Mouse (Mus musculus) neural tube, embryonic 11.5 days (tissue): Measurements from ENCODE around the gene Olfm2. TPM values are rescaled to one million over a fixed set of nuclear protein-coding genes. Genes with fewer than 3 reads are reported as not detected.

Experiments
- ATAC-seq: fragments of 200-750 bp; cut with Nextera tagmentation; 2 replicates; pipeline ENCODE4 v1.8.0; 2017; ENCODE audit warnings: moderate number of reproducible peaks, mild to moderate bottlenecking, moderate TSS enrichment, moderate library complexity; ENCODE audit not compliant: insufficient read depth, low FRiP score, low TSS enrichment
- DNase-seq: peaks from one replicate; pipeline ENCODE4 v3.0.0-alpha.2; 2015; ENCODE audit warnings: low spot score
- H3K27ac ChIP-seq: fragments of 300-500 bp; sonication (generic); 2 replicates; pipeline ENCODE4 v1.5.1; 2014; ENCODE audit warnings: low read depth, mild to moderate bottlenecking, low read length
- H3K27me3 ChIP-seq: fragments of 300-500 bp; sonication (generic); 2 replicates; pipeline ENCODE4 v1.6.1; 2014; ENCODE audit warnings: mild to moderate bottlenecking, low read length, mixed read lengths; ENCODE audit not compliant: control insufficient read depth, insufficient read depth
- H3K36me3 ChIP-seq: fragments of 300-500 bp; sonication (generic); 2 replicates; pipeline ENCODE4 v1.6.1; 2014; ENCODE audit warnings: mild to moderate bottlenecking, low read length, moderate library complexity, mixed read lengths; ENCODE audit not compliant: control insufficient read depth, insufficient read depth
- H3K4me1 ChIP-seq: fragments of 300-500 bp; sonication (generic); 2 replicates; pipeline ENCODE4 v1.6.1; 2014; ENCODE audit warnings: low read length, mixed read lengths; ENCODE audit not compliant: control insufficient read depth, insufficient read depth
- H3K4me2 ChIP-seq: fragments of 300-500 bp; sonication (generic); 2 replicates; pipeline ENCODE4 v1.6.1; 2014; ENCODE audit warnings: low read depth, mild to moderate bottlenecking, moderate library complexity
- H3K4me3 ChIP-seq: fragments of 300-500 bp; sonication (generic); 2 replicates; pipeline ENCODE4 v1.5.1; 2014; ENCODE audit warnings: low read depth, low read length
- H3K9ac ChIP-seq: fragments of 300-500 bp; sonication (generic); 2 replicates; pipeline ENCODE4 v1.6.1; 2014; ENCODE audit warnings: mild to moderate bottlenecking, low read length
- H3K9me3 ChIP-seq: fragments of 300-500 bp; sonication (generic); 2 replicates; pipeline ENCODE4 v1.6.1; 2016; ENCODE audit warnings: low read length; ENCODE audit not compliant: control insufficient read depth
- WGBS: fragments of 180-500 bp; shearing (Covaris S2); extraction: QIAGEN DNeasy Blood & Tissue Kit; methylation state at CpG from one replicate; pipeline ENCODE4 v1.1.7; 2014; 5-methylcytosine and 5-hydroxymethylcytosine counted together
- polyA plus RNA-seq: library from polyadenylated mRNA; unstranded; fragments of >200 nt; fragmentation: Nextera tagmentation; extraction: Ambion mirVana; gene quantifications from 2 replicates; pipeline ENCODE4 v1.2.1, GENCODE M21; 2014

Olfm2 gene
- polyA plus RNA-seq, 1 experiment from 2014 or later, result 88.4 TPM

GRCm38 (mm10) chr9:20680378-20680958, 65.7 kb downstream of the Olfm2 start:
- ATAC-seq, result no peak
- no peak overlapping the region for H3K9ac ChIP-seq
- no peaks in the 10 kb centered on the region for H3K27me3 ChIP-seq
- no peaks in the 10 kb centered on the region for H3K4me1 ChIP-seq
- H3K4me3 ChIP-seq, result no peak overlapping the region
- H3K36me3 ChIP-seq, result no peaks in the 10 kb centered on the region
- WGBS, result 78% methylated on average over 9 of the region's 9 CpGs
- H3K9me3 ChIP-seq, result no peaks in the 10 kb centered on the region
- H3K4me2 ChIP-seq, result no peak overlapping the region
- no peak for DNase-seq
- H3K27ac ChIP-seq, result no peak overlapping the region

GRCm38 (mm10) chr9:20677892-20678291, 68.3 kb downstream of the Olfm2 start:
- no peak overlapping the region for H3K4me2 ChIP-seq
- H3K9me3 ChIP-seq, result no peaks in the 10 kb centered on the region
- no peaks in the 10 kb centered on the region for H3K36me3 ChIP-seq
- DNase-seq, result no peak
- no peak overlapping the region for H3K27ac ChIP-seq
- H3K4me1 ChIP-seq, result no peaks in the 10 kb centered on the region
- H3K27me3 ChIP-seq, result no peaks in the 10 kb centered on the region
- no peak overlapping the region for H3K9ac ChIP-seq
- no peak overlapping the region for H3K4me3 ChIP-seq
- 94% methylated on average over 12 of the region's 12 CpGs for WGBS
- ATAC-seq, result no peak

DNA sequence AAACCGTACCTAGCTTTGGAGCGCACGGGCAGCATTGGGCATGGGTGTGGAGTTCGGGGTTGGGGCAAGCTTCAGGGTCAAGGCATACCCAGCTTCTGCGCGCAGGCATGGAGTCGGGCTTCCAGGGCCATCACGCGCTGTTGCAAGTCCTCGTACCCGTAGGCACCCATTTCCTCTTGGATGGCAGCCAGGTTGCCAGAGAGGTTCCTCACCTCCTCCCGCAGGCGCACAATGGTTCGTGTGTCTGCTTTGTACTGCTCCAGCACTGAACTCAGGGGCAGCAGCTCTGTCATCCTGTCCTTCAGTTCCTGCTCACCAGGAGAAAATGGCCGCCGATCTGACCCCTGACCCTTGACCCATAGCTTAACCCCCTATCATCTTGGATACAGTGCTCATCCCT, 74.1 kb downstream of the Olfm2 start:
- H3K27ac ChIP-seq, result no peak overlapping the region
- ATAC-seq (no peak), DNase-seq (no peak)
- H3K9ac ChIP-seq, result no peak overlapping the region
- H3K36me3 ChIP-seq, result no peaks in the 10 kb centered on the region
- 92% methylated on average over 16 of the region's 16 CpGs for WGBS
- H3K27me3 ChIP-seq, result no peaks in the 10 kb centered on the region
- H3K4me1 ChIP-seq, result no peaks in the 10 kb centered on the region
- H3K4me3 ChIP-seq, result no peak overlapping the region
- no peak overlapping the region for H3K4me2 ChIP-seq
- no peaks in the 10 kb centered on the region for H3K9me3 ChIP-seq

- Histone ChIP-seq H3K4me1 (peaks cover 32% of the 10 kb centered on the region), H3K27ac (no peak overlapping the region), H3K9me3 (no peaks in the 10 kb centered on the region), H3K27me3 (no peaks in the 10 kb centered on the region), H3K9ac (no peak overlapping the region), H3K4me2 (no peak overlapping the region), H3K36me3 (peaks cover 4% of the 10 kb centered on the region), H3K4me3 (no peak overlapping the region)
- no peak for ATAC-seq
- DNase-seq, result no peak
- 92% methylated on average over 22 of the region's 22 CpGs for WGBS
These were observed 78.1 kb downstream of the Olfm2 start for GRCm38 (mm10) chr9:20668065-20668464.

DNA sequence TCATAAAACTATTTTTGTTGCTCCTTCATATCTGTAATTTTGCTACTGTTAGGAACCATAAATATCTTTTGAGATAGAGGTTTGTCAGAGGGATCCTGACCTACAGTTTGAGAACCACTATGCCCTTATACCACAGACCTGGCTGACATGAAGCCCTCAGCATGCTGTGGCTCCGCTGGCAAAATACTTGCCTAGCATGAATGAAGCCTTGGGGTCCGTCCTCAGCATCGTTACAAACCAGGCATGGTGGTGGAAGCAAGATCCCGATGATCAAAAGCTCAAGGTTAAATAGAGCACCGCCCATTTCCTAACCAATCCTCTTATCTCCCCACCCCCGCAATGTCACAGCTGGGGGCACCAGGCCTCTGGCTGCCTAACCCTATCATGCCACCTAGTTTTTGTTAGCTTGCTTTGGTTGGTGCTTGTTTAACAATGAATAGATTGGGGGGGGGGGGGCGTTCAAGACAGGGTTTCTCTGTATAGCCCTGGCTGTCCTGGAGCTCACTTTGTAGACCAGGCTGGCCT, 79.6 kb downstream of the Olfm2 start:
- DNase-seq, result no peak
- Histone ChIP-seq H3K9ac (no peak overlapping the region), H3K4me1 (peaks cover 44% of the 10 kb centered on the region), H3K4me2 (no peak overlapping the region), H3K36me3 (peaks cover 6% of the 10 kb centered on the region), H3K4me3 (no peak overlapping the region), H3K9me3 (no peaks in the 10 kb centered on the region), H3K27ac (peak overlapping the region; percentile 56; the same call in 1 of the 2 replicates), H3K27me3 (no peaks in the 10 kb centered on the region)
- ATAC-seq, result no peak
- 19% methylated on average over 7 of the region's 7 CpGs for WGBS

DNA sequence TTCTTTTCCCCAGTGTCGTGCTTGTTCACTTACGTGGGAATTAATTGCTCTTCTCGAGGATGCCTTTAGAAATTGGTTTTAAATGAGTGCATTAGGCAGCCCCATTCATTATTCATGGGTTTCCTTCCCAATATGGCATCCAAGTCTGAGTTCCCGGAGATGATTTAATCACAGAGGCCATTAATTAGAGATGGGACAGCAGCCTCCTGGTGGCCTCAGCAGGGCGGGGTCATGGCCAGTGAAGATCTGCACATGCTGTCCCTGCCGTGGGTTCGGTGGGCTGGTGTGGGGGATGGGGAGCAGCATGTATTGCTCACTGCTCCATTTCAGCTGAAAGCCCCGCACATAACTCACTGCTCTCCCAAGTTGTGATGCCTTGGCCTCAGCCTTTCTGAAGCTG, 80.2 kb downstream of the Olfm2 start:
- H3K4me2 ChIP-seq, result no peak overlapping the region
- H3K9ac ChIP-seq, result no peak overlapping the region
- no peaks in the 10 kb centered on the region for H3K27me3 ChIP-seq
- peak; percentile 76 for DNase-seq
- H3K9me3 ChIP-seq, result no peaks in the 10 kb centered on the region
- peak; percentile 40 for ATAC-seq
- H3K36me3 ChIP-seq, result peaks cover 6% of the 10 kb centered on the region
- peak overlapping the region; percentile 27; the same call in 1 of the 2 replicates for H3K27ac ChIP-seq
- no peak overlapping the region for H3K4me3 ChIP-seq
- peaks cover 44% of the 10 kb centered on the region for H3K4me1 ChIP-seq
- 18% methylated on average over 8 of the region's 8 CpGs for WGBS

DNA sequence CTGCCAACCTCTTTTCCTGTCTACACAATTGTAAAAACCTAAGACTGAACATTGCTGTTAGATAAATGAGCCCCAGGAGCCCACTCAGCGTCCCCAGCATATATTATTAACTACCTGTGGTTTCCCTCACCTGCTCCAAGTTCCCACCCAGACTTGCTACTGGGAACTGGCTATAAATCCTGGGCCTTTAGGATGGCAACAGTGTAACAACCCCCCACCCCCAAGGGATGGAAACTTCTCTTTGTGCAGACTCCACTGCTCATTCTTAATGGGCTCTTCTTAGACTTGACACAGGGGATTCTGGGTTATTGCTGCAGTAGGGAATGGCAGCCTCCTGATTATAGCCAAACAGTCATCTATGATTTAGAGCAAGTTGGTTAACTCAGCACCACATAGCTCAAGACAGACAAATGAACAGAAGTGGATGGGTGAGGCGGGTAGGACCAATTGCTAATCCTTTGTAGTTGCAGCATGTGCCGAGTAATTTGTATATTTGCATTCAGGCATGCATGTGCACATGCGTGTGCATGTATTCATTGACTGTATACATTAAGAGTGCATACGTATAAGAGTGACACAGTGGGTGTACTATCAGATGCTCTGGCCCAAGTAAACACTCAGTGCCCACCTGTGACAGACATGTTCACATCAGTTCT, 81.0 kb downstream of the Olfm2 start:
- DNase-seq (no peak), ATAC-seq (no peak)
- Histone ChIP-seq H3K27me3 (no peaks in the 10 kb centered on the region), H3K27ac (peak overlapping the region; percentile 49; the same call in 1 of the 2 replicates), H3K4me3 (no peak overlapping the region), H3K4me2 (no peak overlapping the region), H3K9ac (no peak overlapping the region), H3K9me3 (no peaks in the 10 kb centered on the region), H3K4me1 (peaks cover 44% of the 10 kb centered on the region), H3K36me3 (peaks cover 10% of the 10 kb centered on the region)
- WGBS, result 73% methylated on average over 5 of the region's 5 CpGs

DNA sequence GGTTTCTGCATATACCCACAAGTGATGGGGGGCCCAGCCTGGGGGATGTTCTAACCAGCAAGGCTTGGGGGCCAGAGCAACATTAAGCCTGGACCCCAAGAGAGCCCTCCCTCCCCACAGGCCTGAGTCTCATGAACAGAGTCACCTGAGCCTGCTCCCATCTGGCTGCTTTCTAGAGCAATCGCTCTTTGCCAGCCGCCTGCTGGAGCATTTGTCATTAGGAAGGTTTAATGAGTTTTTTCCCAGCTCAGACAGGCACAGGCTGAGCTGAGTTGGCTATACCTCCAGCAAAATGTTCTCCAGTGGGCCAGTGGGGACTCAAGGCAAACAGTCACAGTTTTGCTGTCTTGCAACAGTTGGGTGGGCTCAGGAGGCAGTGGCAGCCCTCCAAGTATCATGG, 81.8 kb downstream of the Olfm2 start:
- 44% methylated on average over 2 of the region's 2 CpGs for WGBS
- H3K9me3 ChIP-seq, result no peaks in the 10 kb centered on the region
- peaks cover 44% of the 10 kb centered on the region for H3K4me1 ChIP-seq
- ATAC-seq, result peak; percentile 1; the same call in 1 of the 2 replicates
- H3K4me3 ChIP-seq, result no peak overlapping the region
- no peaks in the 10 kb centered on the region for H3K27me3 ChIP-seq
- no peak overlapping the region for H3K9ac ChIP-seq
- H3K4me2 ChIP-seq, result no peak overlapping the region
- peak overlapping the region; percentile 79 for H3K27ac ChIP-seq
- H3K36me3 ChIP-seq, result peaks cover 10% of the 10 kb centered on the region
- DNase-seq, result peak; percentile 33

DNA sequence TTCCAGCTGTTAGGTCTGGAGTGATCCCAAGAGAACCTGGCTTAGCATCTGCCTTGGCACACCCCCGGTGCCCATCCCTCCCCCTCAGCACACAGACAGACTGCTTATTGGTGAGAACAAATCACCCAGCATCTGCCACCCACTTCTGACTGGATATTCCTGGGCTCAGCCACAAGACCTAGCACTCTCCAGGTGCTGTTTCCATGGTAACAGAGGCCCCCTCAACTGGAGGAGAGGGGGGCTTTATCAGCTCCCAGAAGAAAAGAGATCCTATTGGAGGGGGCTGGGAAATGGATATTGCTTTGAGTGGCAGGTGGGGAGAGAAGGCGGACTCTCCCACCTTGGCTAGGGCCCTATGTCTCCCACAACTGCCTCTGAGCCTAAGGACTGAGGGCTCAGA, 82.2 kb downstream of the Olfm2 start:
- no peak overlapping the region for H3K4me3 ChIP-seq
- H3K9ac ChIP-seq, result no peak overlapping the region
- peaks cover 44% of the 10 kb centered on the region for H3K4me1 ChIP-seq
- H3K9me3 ChIP-seq, result no peaks in the 10 kb centered on the region
- ATAC-seq, result peak; percentile 2; the same call in 1 of the 2 replicates
- WGBS, result 83% methylated on average over 2 of the region's 2 CpGs
- peaks cover 10% of the 10 kb centered on the region for H3K36me3 ChIP-seq
- no peak for DNase-seq
- no peak overlapping the region for H3K4me2 ChIP-seq
- H3K27me3 ChIP-seq, result no peaks in the 10 kb centered on the region
- peak overlapping the region; percentile 79 for H3K27ac ChIP-seq
